Mouse (Mus musculus) ES-E14 (cell line): Measurements from ENCODE around the gene Eef2.

Experiments used
- CHD2 ChIP-seq: IDR thresholded peaks from 2 replicates; pipeline ENCODE4 v1.6.1; 2014; ENCODE audit warnings: mild to moderate bottlenecking, low read depth, low read length, inconsistent platforms
- HCFC1 ChIP-seq: IDR thresholded peaks from 2 replicates; pipeline ENCODE4 v1.6.1; 2012; ENCODE audit warnings: low read length, inconsistent platforms, borderline replicate concordance; ENCODE audit not compliant: insufficient read depth

DNA sequence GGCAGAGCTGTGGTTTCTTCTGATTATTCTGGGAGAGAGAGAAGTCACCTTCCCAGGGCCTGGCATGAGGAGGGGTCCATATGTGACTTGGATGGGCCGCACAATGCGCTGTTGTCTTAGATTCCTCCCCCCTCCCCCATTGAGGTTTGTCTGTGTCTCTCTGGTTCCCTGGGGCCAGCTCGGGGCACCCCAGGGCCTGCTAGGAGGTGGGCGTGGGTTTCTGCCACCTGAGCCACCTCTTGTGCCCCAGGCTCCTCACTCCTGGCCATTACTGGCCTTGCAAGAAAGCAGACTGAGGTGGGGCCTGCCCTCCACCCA is 36.9 kb upstream of the Eef2 start:
- TF ChIP-seq CHD2 = no peak
- TF ChIP-seq HCFC1 = no peak
